Mouse (Mus musculus): ENCODE data around the gene Slc25a13.
A peak's percentile ranks its signal among the peaks of the same experiment; 100 is the strongest.

The Slc25a13 gene

DNA sequence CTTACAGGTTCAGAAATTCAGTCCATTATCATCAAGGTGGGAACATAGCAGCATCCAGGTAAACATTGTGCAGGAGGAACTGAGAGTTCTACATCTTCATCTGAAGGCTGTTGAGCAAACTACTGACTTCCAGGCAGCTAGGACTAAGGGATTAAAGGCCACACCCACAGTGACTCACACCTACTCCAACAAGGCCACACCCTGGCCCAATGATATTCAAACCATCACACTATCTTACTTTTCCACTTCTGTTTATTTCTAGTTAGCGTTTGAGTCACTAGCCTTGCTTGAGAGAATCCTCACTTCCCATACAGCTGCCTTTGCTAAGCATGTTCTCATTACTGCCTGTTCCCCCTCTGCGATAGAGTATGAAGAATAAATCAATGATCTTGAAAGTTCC, 13.3 kb upstream of the Slc25a13 start:
- Histone ChIP-seq H3K36me3 (ENCODE audit: insufficient read depth, low read length) (no peaks in the 10 kb centered on the region), H3K4me1 (replicated peaks; ENCODE audit: low read depth, low read length) (no peaks in the 10 kb centered on the region), H3K4me3 (replicated peaks; ENCODE audit: low read length) (no peak overlapping the region), H3K9me3 (ENCODE audit: low read length) (no peaks in the 10 kb centered on the region), H3K27me3 (ENCODE audit: insufficient read depth, low read length) (peaks cover 5% of the 10 kb centered on the region; the same call in 1 of the 2 replicates)
- no peak for TF ChIP-seq NANOG (IDR thresholded peaks at IDR 0.05; ENCODE audit: borderline replicate concordance, low read length)
- TF ChIP-seq CTCF (conservative IDR thresholded peaks at IDR 0.05; ENCODE audit: low read length) = no peak
- TF ChIP-seq POU5F1 (IDR thresholded peaks at IDR 0.05; ENCODE audit: borderline replicate concordance, low read length) = no peak

DNA sequence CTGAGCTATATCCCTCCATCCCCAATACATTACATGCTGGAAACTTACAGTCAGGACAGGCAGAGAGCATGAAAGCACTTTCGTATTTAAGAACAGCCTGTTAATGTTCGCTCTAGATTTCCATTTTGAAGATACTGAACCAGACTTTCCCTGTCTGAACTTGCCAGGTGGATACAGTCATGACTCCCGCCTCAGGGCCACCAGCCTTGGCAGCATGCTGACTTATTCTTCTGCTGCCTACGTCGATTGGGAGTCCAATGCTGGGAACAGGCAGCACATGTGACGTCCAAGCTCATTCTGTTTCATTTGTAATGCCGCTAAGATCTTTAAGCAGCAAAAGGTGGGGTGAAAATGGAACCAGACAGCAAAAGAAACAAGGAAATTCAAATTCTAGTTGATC, 5.7 kb upstream of the Slc25a13 start:
- peaks cover 3% of the 10 kb centered on the region for H3K27me3 ChIP-seq (ENCODE audit: insufficient read depth, low read length)
- H3K4me3 ChIP-seq (replicated peaks; ENCODE audit: low read length) = no peak overlapping the region
- H3K9me3 ChIP-seq (ENCODE audit: low read length) = no peaks in the 10 kb centered on the region
- TF ChIP-seq NANOG (IDR thresholded peaks at IDR 0.05; ENCODE audit: borderline replicate concordance, low read length) (no peak), CTCF (conservative IDR thresholded peaks at IDR 0.05; ENCODE audit: low read length) (no peak), POU5F1 (IDR thresholded peaks at IDR 0.05; ENCODE audit: borderline replicate concordance, low read length) (no peak)
- H3K36me3 ChIP-seq (ENCODE audit: insufficient read depth, low read length) = no peaks in the 10 kb centered on the region
- H3K4me1 ChIP-seq (replicated peaks; ENCODE audit: low read depth, low read length) = no peaks in the 10 kb centered on the region

DNA sequence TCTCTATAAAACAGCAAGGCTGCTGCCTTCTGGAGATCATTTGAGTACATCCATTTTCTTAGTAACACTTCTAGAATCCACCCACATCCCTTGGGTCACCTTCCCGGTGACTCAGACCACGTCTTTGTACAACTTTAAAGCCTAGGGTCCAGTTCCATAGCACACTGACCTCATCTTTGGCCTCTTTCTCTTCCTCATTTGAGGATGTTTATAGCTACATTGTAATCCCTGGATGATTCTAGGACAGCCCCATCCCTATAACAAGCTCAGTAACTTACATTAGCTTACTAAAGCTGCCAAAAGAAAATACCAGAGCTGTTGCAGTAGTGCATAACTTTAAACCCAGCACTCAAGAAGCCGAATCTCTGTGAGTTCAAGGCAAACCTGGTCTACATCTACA, 3.6 kb upstream of the Slc25a13 start:
- no peak for TF ChIP-seq NANOG (IDR thresholded peaks at IDR 0.05; ENCODE audit: borderline replicate concordance, low read length)
- TF ChIP-seq POU5F1 (IDR thresholded peaks at IDR 0.05; ENCODE audit: borderline replicate concordance, low read length) = no peak
- no peak for TF ChIP-seq CTCF (conservative IDR thresholded peaks at IDR 0.05; ENCODE audit: low read length)
- no peaks in the 10 kb centered on the region for H3K9me3 ChIP-seq (ENCODE audit: low read length)
- H3K4me1 ChIP-seq (replicated peaks; ENCODE audit: low read depth, low read length) = peaks cover 11% of the 10 kb centered on the region
- 0 out of 2 replicates have a peak, but pooled peaks cover under 1% of the 10 kb centered on the region for H3K36me3 ChIP-seq (ENCODE audit: insufficient read depth, low read length)
- peaks cover 3% of the 10 kb centered on the region for H3K27me3 ChIP-seq (ENCODE audit: insufficient read depth, low read length)
- no peak overlapping the region for H3K4me3 ChIP-seq (replicated peaks; ENCODE audit: low read length)

DNA sequence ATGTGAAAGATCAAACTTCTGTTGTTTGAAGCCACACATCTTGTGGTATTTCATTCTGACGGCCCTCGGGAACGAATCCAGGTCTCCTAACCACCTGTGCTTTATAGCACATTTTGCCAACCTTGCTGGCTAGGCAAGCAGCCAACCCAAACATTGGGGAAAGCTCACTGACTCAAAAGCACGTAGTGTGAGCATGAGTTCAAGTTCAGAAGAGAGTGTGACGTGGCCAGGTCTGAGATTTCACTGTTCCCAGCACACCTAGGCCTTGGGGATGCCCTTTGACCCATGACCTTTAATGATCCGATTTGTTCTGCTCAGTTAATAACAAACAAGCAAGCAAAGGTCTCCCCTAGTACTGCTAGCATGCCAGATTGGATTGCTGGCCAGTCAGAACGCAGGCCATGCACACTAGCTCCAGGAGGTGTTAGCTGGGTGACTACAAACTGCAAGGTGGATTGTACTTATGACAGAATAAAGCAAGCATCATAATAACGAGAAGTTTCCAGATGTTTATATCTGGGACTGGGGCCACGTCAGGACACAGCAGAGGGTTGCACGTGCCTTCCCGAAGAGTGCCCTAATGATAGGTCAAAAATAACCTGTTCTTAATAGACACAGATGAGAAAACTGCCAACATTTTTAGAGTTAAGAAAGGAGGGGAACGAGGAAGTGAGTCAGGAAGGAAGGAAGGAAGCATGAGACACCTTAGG, 2.8 kb upstream of the Slc25a13 start:
- Histone ChIP-seq H3K27me3 (ENCODE audit: insufficient read depth, low read length) (peaks cover 3% of the 10 kb centered on the region), H3K9me3 (ENCODE audit: low read length) (no peaks in the 10 kb centered on the region), H3K4me1 (replicated peaks; ENCODE audit: low read depth, low read length) (peaks cover 18% of the 10 kb centered on the region), H3K4me3 (replicated peaks; ENCODE audit: low read length) (no peak overlapping the region), H3K36me3 (ENCODE audit: insufficient read depth, low read length) (peaks cover 8% of the 10 kb centered on the region; the same call in 1 of the 2 replicates)
- no peak for TF ChIP-seq POU5F1 (IDR thresholded peaks at IDR 0.05; ENCODE audit: borderline replicate concordance, low read length)
- no peak for TF ChIP-seq CTCF (conservative IDR thresholded peaks at IDR 0.05; ENCODE audit: low read length)
- no peak for TF ChIP-seq NANOG (IDR thresholded peaks at IDR 0.05; ENCODE audit: borderline replicate concordance, low read length)

DNA sequence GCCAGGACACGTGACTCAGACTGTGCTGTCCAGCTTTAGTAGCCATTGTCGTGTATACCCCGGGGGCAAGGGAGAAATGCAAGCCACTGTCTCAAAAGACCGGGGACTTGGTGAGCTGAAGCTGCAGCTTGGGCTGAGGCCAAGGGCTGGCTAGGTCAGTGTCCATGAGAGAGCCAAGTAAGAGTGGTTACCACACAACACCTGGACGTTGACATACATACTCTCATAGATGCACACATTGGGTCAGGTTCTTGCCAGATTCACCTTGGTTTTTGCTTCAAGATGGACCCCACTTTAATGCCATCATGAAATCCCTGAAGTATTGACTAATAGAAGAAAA, 283 bp upstream of the Slc25a13 start:
- no peaks in the 10 kb centered on the region for H3K9me3 ChIP-seq (ENCODE audit: low read length)
- no peaks in the 10 kb centered on the region; the same call in 1 of the 2 replicates for H3K27me3 ChIP-seq (ENCODE audit: insufficient read depth, low read length)
- peaks cover 10% of the 10 kb centered on the region; the same call in 1 of the 2 replicates for H3K36me3 ChIP-seq (ENCODE audit: insufficient read depth, low read length)
- TF ChIP-seq CTCF (conservative IDR thresholded peaks at IDR 0.05; ENCODE audit: low read length) (no peak), POU5F1 (IDR thresholded peaks at IDR 0.05; ENCODE audit: borderline replicate concordance, low read length) (no peak)
- H3K4me3 ChIP-seq (replicated peaks; ENCODE audit: low read length) = peak overlapping the region; percentile 91
- H3K4me1 ChIP-seq (replicated peaks; ENCODE audit: low read depth, low read length) = peaks cover 43% of the 10 kb centered on the region

DNA sequence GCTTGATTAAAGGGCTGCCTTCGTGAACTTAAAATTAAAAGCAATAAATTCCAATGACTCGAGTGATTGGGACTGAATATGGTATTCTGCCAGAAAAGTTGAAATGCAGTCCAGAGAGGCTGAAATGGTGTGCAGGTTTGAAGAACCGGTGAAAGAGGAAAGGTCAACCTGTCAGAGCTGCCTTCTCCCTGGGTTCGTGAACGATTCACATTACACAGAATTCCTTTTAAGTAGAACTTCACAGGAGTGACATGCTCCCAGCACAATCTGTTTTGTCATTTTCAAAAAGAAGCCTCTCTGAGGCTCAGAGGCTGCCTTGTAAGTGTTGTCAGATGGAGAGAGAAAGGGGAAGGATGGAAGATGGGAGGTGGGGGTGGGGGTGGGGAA, 860 bp downstream of the Slc25a13 start:
- H3K4me3 ChIP-seq (replicated peaks; ENCODE audit: low read length) = peak overlapping the region; percentile 91
- H3K9me3 ChIP-seq (ENCODE audit: low read length) = no peaks in the 10 kb centered on the region
- H3K4me1 ChIP-seq (replicated peaks; ENCODE audit: low read depth, low read length) = peaks cover 55% of the 10 kb centered on the region
- peaks cover 16% of the 10 kb centered on the region for H3K36me3 ChIP-seq (ENCODE audit: insufficient read depth, low read length)
- TF ChIP-seq POU5F1 (IDR thresholded peaks at IDR 0.05; ENCODE audit: borderline replicate concordance, low read length) = no peak
- no peak for TF ChIP-seq NANOG (IDR thresholded peaks at IDR 0.05; ENCODE audit: borderline replicate concordance, low read length)
- no peak for TF ChIP-seq CTCF (conservative IDR thresholded peaks at IDR 0.05; ENCODE audit: low read length)
- no peaks in the 10 kb centered on the region for H3K27me3 ChIP-seq (ENCODE audit: insufficient read depth, low read length)

DNA sequence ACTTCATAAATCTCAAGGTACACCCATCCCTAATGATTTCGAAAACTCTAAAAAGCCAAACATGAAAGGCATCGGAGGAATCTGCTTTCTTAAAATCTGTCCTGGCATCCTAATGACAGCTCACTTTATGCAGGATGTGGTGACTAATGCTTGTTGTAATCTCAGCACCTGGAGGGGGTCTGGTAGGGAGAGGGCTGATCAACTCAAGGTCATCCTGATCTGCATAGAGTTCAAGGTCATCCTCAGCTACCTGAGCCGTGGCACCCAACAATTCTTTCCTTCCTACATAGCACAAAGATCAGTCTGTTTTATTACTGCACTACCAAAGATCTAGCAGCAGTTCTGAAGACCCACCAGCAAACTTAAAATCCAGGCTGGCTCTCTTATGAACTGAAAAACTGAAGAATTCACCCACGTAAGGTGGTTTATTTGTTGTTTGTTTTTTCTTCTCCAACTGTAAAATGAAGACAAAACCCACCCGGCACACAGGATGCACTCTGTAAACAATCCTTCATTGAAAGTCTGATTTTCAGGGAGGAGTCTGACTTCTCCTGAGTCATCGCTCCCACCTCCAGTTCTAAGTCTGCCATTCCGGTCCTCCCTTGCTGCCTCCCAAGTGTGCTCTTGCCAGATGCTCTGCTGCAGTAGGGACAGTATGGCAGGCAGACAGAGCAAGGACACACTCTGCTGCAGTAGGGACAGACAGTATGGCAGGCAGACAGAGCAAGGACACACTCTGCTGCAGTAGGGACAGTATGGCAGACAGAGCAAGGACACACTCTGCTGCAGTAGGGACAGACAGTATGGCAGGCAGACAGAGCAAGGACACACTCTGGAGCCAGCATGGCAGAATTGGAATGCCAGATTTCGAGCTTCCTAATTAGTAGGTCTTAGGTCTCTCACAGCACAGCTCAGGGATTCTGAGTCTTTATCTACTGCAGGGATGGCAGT, 4.3 kb downstream of the Slc25a13 start:
- Histone ChIP-seq H3K4me1 (replicated peaks; ENCODE audit: low read depth, low read length) (peaks cover 90% of the 10 kb centered on the region), H3K27me3 (ENCODE audit: insufficient read depth, low read length) (no peaks in the 10 kb centered on the region), H3K4me3 (replicated peaks; ENCODE audit: low read length) (peak overlapping the region; percentile 66), H3K36me3 (ENCODE audit: insufficient read depth, low read length) (peaks cover 39% of the 10 kb centered on the region), H3K9me3 (ENCODE audit: low read length) (no peaks in the 10 kb centered on the region)
- no peak for TF ChIP-seq NANOG (IDR thresholded peaks at IDR 0.05; ENCODE audit: borderline replicate concordance, low read length)
- no peak for TF ChIP-seq POU5F1 (IDR thresholded peaks at IDR 0.05; ENCODE audit: borderline replicate concordance, low read length)

DNA sequence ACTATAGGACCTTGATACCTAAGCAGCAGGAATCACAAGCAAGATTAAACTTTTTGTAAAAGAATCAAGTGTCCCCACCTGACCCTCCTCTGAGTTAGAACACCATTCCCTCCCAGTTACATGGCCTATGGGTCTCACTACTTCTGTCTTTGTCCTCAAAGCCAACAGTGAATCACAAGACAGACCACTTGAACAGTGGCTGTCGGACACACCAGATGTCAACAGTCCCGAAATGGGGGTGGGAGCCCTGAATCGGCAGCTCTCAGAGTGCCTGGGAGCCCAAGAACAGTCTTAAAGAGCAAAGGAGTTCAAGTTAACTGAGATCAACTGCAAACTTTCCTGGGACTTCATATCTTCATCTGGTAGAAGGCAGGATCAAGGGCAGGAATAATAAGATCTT, 5.0 kb downstream of the Slc25a13 start:
- H3K9me3 ChIP-seq (ENCODE audit: low read length) = no peaks in the 10 kb centered on the region

More for the DNA sequence above, 5.0 kb downstream of the Slc25a13 start:
- H3K4me3 ChIP-seq (replicated peaks; ENCODE audit: low read length) = peak overlapping the region; percentile 66
- H3K36me3 ChIP-seq (ENCODE audit: insufficient read depth, low read length) = peaks cover 39% of the 10 kb centered on the region
- no peaks in the 10 kb centered on the region for H3K27me3 ChIP-seq (ENCODE audit: insufficient read depth, low read length)
- TF ChIP-seq POU5F1 (IDR thresholded peaks at IDR 0.05; ENCODE audit: borderline replicate concordance, low read length) (no peak), NANOG (IDR thresholded peaks at IDR 0.05; ENCODE audit: borderline replicate concordance, low read length) (no peak), CTCF (conservative IDR thresholded peaks at IDR 0.05; ENCODE audit: low read length) (no peak)
- peaks cover 93% of the 10 kb centered on the region for H3K4me1 ChIP-seq (replicated peaks; ENCODE audit: low read depth, low read length)
